Mouse (Mus musculus) embryo, embryonic 9.5 days (tissue): Measurements from ENCODE around the gene Vmn1r167.
"Not testable (repeated sequence)": the region's sequence is repeated elsewhere in the genome, so short reads cannot be mapped to it uniquely, and the experiment has no call there.

ENCODE experiments used
- DNase-seq: peaks from one replicate; pipeline ENCODE4 v3.0.0-alpha.2; 2017; ENCODE audit errors: extremely low spot score

The Vmn1r167 gene

DNA sequence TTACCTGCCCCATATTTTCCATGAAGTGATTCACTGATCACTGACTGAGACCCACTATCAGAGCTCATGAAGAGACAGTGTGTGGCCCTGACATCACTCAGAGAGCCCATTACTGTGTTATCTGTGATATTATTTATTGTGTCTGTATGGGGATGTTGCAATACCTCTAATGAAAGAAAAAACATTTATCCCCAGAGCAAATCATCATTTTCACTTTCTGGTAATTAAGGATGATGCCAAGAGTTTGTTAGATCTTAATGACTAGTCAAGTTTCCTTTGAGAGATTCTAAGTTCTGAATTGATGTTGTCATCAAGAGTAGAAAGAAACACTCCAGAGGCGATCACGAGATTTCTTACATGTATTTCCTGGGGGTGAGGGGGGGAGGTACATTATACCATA, at the start of gene Vmn1r167:
Vmn1r167 (minus strand) TSS at position 101 of the 400 bp plus-strand sequence.
- not testable (repeated sequence) for DNase-seq

DNA sequence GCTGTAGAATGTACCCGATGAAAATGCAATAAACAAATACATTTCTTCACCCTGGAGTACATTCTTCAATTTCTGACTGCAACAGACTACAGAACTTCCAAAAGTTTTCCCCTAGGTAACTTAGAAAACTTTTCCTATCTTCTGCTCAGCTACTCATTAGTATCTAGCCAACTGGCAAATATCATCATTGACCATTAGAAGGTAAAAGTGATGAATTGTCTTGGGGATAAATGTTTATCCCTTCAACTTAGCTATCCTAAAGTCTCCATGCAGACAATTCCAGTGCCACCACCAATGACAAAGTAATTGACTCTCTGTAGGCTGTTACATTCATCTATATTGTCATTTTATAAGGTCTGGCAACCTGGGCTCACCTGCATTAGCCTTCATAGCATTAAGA, 32.4 kb upstream of the Vmn1r167 start, which contains the start of gene Vmn1r168:
Vmn1r168 (plus strand) TSS at position 301 of the 400 bp plus-strand sequence.
- not testable (repeated sequence) for DNase-seq

GRCm38 (mm10) chr7:23472886-23473285, 34.1 kb downstream of the Vmn1r167 start:
- not testable (repeated sequence) for DNase-seq

- DNase-seq = not testable (repeated sequence)
Observed at GRCm38 (mm10) chr7:23470832-23471231, 36.2 kb downstream of the Vmn1r167 start.

DNA sequence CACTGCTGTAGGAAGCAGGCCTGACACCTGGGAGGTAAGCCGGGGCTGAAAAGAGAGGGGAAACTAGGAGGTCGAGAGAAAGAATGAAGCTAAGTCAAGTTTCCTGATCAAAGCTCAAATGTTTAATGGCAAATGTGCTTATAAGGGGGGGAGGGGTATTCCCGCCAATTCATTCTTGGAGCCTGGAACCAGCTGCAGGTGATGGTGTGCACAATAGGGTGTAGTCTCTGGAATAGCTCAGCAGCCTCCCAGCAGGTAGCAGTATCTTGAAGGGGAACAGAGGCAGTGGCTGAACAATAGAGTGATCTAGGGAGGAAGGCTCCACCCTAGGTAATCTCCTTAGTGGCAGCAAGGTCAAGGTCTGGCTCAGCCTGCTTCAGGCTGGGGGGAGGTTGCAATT, 36.8 kb downstream of the Vmn1r167 start:
- DNase-seq = not testable (repeated sequence)
